Mouse (Mus musculus) right cerebral cortex, postnatal 25 days (tissue): ENCODE results near the gene Tstd1.

Source experiments
- DNase-seq: peaks from one replicate; pipeline ENCODE4 v3.0.0; 2022

Gene Tstd1

GRCm38 (mm10) chr1:171459791-171460190, 41.1 kb downstream of the Tstd1 start:
- no peak for DNase-seq

- DNase-seq = no peak
Measured at GRCm38 (mm10) chr1:171460551-171461503, 42.2 kb downstream of the Tstd1 start.

DNA sequence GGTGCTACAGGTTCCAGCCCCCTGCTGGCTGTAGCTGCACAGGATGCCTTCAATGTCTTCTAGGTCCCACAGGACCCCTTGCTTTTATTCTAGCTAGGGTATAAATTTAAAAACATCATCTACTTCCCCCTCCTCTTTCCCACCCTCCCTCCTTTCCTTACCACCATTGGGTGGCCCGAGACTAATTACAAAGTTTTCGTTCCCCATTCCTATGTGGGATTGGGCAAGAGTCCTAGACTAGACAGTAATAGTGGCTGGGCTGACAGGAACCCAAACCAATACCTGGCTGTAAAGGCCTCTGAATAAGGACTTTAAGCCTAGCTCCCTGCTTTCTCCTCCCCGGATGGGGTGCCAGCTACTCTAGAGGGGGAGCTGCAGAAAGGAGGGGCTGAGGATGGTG, 44.5 kb downstream of the Tstd1 start:
- DNase-seq = no peak

- no peak for DNase-seq
Measured at GRCm38 (mm10) chr1:171465749-171466412, 47.2 kb downstream of the Tstd1 start.

DNA sequence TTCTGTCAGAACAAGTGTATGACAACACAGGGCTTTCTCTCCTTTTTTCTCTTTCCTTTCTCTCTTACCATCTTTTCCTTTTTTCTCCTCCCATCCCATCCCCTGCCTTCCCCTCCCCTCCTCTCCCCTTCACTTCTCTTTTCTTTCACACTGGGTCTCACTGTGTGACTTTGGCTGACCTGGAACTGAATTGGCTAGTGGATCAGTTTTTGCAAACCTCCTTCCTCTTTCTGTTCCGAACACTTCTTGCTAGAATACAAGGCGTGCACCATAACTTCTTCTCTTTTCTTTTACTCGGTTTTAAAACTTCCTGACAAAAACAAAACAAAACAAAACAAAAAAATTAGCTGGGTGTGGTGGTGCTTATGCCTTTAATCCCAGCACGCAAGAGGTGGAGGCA, 47.9 kb downstream of the Tstd1 start:
- DNase-seq = no peak

DNA sequence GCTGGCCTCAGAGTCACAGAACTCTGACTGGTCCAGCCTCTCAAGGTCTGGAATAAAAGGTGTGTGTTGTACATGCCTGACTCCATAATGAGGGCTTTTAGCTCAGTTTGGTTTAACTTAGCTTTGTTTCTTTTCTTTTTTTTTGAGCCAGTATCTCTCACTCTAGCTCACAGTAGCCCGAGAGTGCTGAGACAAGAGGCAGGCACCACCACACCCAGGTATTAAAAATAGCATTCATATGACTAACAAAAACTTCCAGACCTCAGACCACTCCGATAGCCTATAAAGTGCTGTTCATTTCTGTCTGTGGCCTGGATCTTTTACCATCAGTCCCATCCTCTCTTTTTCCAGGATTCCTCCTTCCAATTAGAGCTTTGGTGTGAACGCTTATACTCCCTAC, 51.0 kb downstream of the Tstd1 start:
- DNase-seq = no peak
